Mouse (Mus musculus) spleen, adult 2 months (tissue): ENCODE data around the gene 6330409D20Rik.

Source experiments
- CTCF ChIP-seq: fragments of 200-500 bp; IDR thresholded peaks from 2 replicates; pipeline ENCODE4 v1.5.1; 2011; ENCODE audit warnings: mild to moderate bottlenecking, inconsistent platforms; ENCODE audit not compliant: insufficient read depth, insufficient read length, insufficient replicate concordance; ENCODE audit errors: extremely low read depth
- POLR2A ChIP-seq: fragments of 200-500 bp; IDR thresholded peaks from 2 replicates; pipeline ENCODE4 v1.6.1; 2011; ENCODE audit warnings: low read depth, low read length, inconsistent platforms

DNA sequence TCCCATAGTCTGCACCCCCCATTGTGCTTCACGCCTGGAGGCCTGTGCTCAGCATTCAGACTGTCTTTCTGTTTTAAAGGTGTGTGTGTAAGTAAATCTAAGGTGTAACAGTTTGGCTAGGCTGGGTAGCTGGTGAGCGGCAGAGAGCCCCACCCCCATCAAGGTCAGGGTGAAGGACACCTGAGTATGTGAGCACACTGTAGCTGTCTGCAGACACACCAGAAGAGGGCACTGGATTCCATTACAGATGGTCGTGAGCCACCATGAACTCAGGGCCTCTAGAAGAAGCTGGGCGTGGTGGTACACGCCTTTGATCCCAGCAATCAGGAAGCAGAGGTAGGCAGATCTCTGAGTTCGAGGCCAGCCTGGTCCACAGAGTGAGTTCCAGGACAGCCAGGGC is 40.9 kb upstream of the 6330409D20Rik start:
- no peak for TF ChIP-seq POLR2A
- no peak for TF ChIP-seq CTCF
